Mouse (Mus musculus) left cerebral cortex, adult 9 months (tissue): Measurements from ENCODE around the gene Eef2k.
"Not testable (repeated sequence)": the region's sequence is repeated elsewhere in the genome, so short reads cannot be mapped to it uniquely, and the experiment has no call there.

Source experiments
- DNase-seq, 2 experiments: peaks; one replicate each; pipeline ENCODE4 v3.0.0; 2022; ENCODE audit warnings: low spot score in 2 of 2

Eef2k gene

GRCm38 (mm10) chr7:120879972-120880371, 37.3 kb downstream of the Eef2k start:
- no peak for DNase-seq

GRCm38 (mm10) chr7:120880770-120881169, 38.1 kb downstream of the Eef2k start:
- no peak for DNase-seq

- DNase-seq = no peak
These were observed 38.8 kb downstream of the Eef2k start for GRCm38 (mm10) chr7:120881451-120881850.

- no peak for DNase-seq
These were observed 40.0 kb downstream of the Eef2k start for GRCm38 (mm10) chr7:120882674-120883073.

- DNase-seq = no peak
These were observed 41.1 kb downstream of the Eef2k start for GRCm38 (mm10) chr7:120883523-120884290.

- no peak for DNase-seq
These were observed 42.1 kb downstream of the Eef2k start for GRCm38 (mm10) chr7:120884746-120885145.

GRCm38 (mm10) chr7:120893123-120893522, 50.5 kb downstream of the Eef2k start:
- DNase-seq = no peak

GRCm38 (mm10) chr7:120897054-120897453, 54.4 kb downstream of the Eef2k start:
- DNase-seq = no peak

GRCm38 (mm10) chr7:120897711-120898335, 55.2 kb downstream of the Eef2k start:
- DNase-seq = no peak

GRCm38 (mm10) chr7:120900191-120900590, 57.6 kb downstream of the Eef2k start:
- no peak for DNase-seq

- no peak for DNase-seq
These were observed 59.1 kb downstream of the Eef2k start for GRCm38 (mm10) chr7:120901701-120902100.

GRCm38 (mm10) chr7:120902931-120903330, 60.3 kb downstream of the Eef2k start:
- DNase-seq = no peak

- not testable (repeated sequence) for DNase-seq
These were observed 67.5 kb downstream of the Eef2k start for GRCm38 (mm10) chr7:120910172-120910571.

GRCm38 (mm10) chr7:120911268-120911667, 68.6 kb downstream of the Eef2k start:
- not testable (repeated sequence) for DNase-seq

GRCm38 (mm10) chr7:120913332-120913731, 70.7 kb downstream of the Eef2k start:
- DNase-seq = no peak

- DNase-seq = no peak
These were observed 73.7 kb downstream of the Eef2k start for GRCm38 (mm10) chr7:120916262-120916875.

GRCm38 (mm10) chr7:120917279-120917591, 74.6 kb downstream of the Eef2k start:
- no peak for DNase-seq

- DNase-seq = peak; percentile 97 to 100
These were observed 75.2 kb downstream of the Eef2k start, which contains the start of gene Polr3e for GRCm38 (mm10) chr7:120917592-120918461. Gene Polr3e (plus strand): TSS chr7:120917744.

GRCm38 (mm10) chr7:120918526-120918962, 75.9 kb downstream of the Eef2k start:
- peak in 1 of 2 experiments; percentile 80 for DNase-seq

- DNase-seq = no peak
These were observed 90.5 kb downstream of the Eef2k start for GRCm38 (mm10) chr7:120933110-120933509.

GRCm38 (mm10) chr7:120933680-120934195, 91.1 kb downstream of the Eef2k start:
- DNase-seq = no peak

GRCm38 (mm10) chr7:120934716-120935115, 92.1 kb downstream of the Eef2k start:
- peak in 1 of 2 experiments; percentile 50 for DNase-seq
